Mouse (Mus musculus) thymus, adult 2 months (tissue): ENCODE data around the gene Coro2b. TPM values are rescaled to one million over a fixed set of nuclear protein-coding genes. Genes with fewer than 3 reads are reported as not detected.

ENCODE experiments used
- DNase-seq: peaks from one replicate; pipeline ENCODE4 v3.0.0; 2021
- H3K27ac ChIP-seq: fragments of 200-500 bp; 2 replicates; pipeline ENCODE4 v1.5.1; 2012; ENCODE audit warnings: low read length, control low read depth; ENCODE audit not compliant: control insufficient read depth, insufficient read depth
- H3K27me3 ChIP-seq: fragments of 200-500 bp; 2 replicates; pipeline ENCODE4 v1.6.1; 2012; ENCODE audit warnings: mild to moderate bottlenecking, low read length, moderate library complexity, mixed read lengths; ENCODE audit not compliant: control insufficient read depth, insufficient read depth
- H3K36me3 ChIP-seq: fragments of 200-500 bp; 2 replicates; pipeline ENCODE4 v1.6.1; 2012; ENCODE audit warnings: mild to moderate bottlenecking, low read length, moderate library complexity; ENCODE audit not compliant: control insufficient read depth, insufficient read depth
- H3K4me1 ChIP-seq: fragments of 200-500 bp; replicated peaks from 2 replicates; pipeline ENCODE4 v1.6.1; 2012; ENCODE audit warnings: low read length; ENCODE audit not compliant: control insufficient read depth, insufficient read depth
- H3K4me3 ChIP-seq: fragments of 200-500 bp; 2 replicates; pipeline ENCODE4 v1.5.1; 2012; ENCODE audit warnings: mild to moderate bottlenecking, low read length, control low read depth, moderate library complexity; ENCODE audit not compliant: control insufficient read depth, insufficient read depth
- CTCF ChIP-seq: fragments of 200-500 bp; IDR thresholded peaks from 2 replicates; pipeline ENCODE4 v1.5.1; 2012; ENCODE audit warnings: mild to moderate bottlenecking, control low read depth, low read length, moderate library complexity, borderline replicate concordance; ENCODE audit not compliant: control insufficient read depth, poor library complexity, insufficient read depth; ENCODE audit errors: extremely low read depth
- POLR2A ChIP-seq: fragments of 200-500 bp; IDR thresholded peaks from 2 replicates; pipeline ENCODE4 v1.6.1; 2012; ENCODE audit warnings: mild to moderate bottlenecking, low read length, control low read depth, moderate library complexity; ENCODE audit not compliant: control insufficient read depth, poor library complexity, insufficient read depth; ENCODE audit errors: extremely low read depth
- WGBS: fragments of 180-500 bp; shearing (Covaris S2); methylation state at CpG from one replicate; pipeline ENCODE4 v1.1.7; 2018; 5-methylcytosine and 5-hydroxymethylcytosine counted together
- polyA plus RNA-seq: library from polyadenylated mRNA; depleted of rRNA; stranded (reverse); fragments of >200 nt; gene quantifications from 2 replicates; pipeline ENCODE4 v1.2.3, GENCODE M21; 2012

Gene Coro2b
- polyA plus RNA-seq, 1 experiment = 18.2 TPM

GRCm38 (mm10) chr9:62438085-62438754, 98.6 kb downstream of the Coro2b start:
- WGBS = 97% methylated on average over 5 of the region's 5 CpGs
- no peak overlapping the region for H3K27ac ChIP-seq
- no peak for DNase-seq
- TF ChIP-seq CTCF (no peak), POLR2A (no peak)
- H3K4me1 ChIP-seq = no peaks in the 10 kb centered on the region
- H3K36me3 ChIP-seq = no peaks in the 10 kb centered on the region
- H3K27me3 ChIP-seq = no peaks in the 10 kb centered on the region
- H3K4me3 ChIP-seq = no peak overlapping the region

- DNase-seq = no peak
- WGBS = 97% methylated on average over 7 of the region's 7 CpGs
- H3K4me3 ChIP-seq = no peak overlapping the region
- H3K4me1 ChIP-seq = no peaks in the 10 kb centered on the region
- no peak for TF ChIP-seq CTCF
- TF ChIP-seq POLR2A = no peak
- no peaks in the 10 kb centered on the region for H3K27me3 ChIP-seq
- H3K27ac ChIP-seq = no peak overlapping the region
- H3K36me3 ChIP-seq = no peaks in the 10 kb centered on the region
These were observed 99.4 kb downstream of the Coro2b start for GRCm38 (mm10) chr9:62437446-62437845.

DNA sequence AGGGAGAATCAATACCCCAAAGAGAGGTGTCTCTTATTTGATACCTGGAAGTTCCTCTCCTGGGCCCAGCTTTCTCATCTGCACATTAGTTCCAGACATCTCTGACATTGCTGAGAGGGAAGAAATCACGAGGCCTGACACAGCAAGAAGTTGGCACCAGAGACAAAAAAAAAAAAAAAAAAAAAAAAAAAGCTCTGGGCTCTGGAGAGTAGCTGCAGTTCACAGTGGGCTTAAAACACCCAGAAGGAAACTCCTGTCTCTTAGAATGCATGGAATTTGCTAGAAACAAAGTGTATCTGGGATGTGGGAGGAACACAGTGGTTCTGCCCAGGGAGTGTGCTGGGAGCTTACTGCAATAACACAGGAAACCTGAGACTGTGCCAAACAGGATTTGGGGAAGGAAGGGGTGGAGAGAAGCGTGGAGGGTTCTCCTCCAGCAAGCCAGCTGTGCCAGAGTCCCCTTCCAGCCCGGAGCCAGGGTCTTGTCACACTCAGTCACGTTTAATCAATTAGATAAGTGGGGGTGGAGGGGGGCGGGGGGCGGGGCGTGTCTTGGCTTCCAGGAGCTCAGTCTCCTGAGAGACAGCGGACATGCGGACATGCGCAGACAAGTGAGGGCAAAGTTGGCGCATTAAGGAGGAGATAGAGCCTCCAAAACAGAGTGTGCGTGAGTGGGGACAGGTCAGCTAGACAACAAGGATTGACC, 101.1 kb downstream of the Coro2b start:
- DNase-seq = no peak
- Histone ChIP-seq H3K4me1 (no peaks in the 10 kb centered on the region), H3K4me3 (no peak overlapping the region), H3K27ac (no peak overlapping the region), H3K36me3 (no peaks in the 10 kb centered on the region), H3K27me3 (no peaks in the 10 kb centered on the region)
- 29% methylated on average over 12 of the region's 12 CpGs for WGBS
- TF ChIP-seq CTCF (no peak), POLR2A (no peak)

GRCm38 (mm10) chr9:62432261-62433060, 104.4 kb downstream of the Coro2b start:
- H3K27ac ChIP-seq = no peak overlapping the region
- no peak for DNase-seq
- H3K27me3 ChIP-seq = no peaks in the 10 kb centered on the region
- WGBS = 94% methylated on average over 15 of the region's 15 CpGs
- no peak for TF ChIP-seq CTCF
- TF ChIP-seq POLR2A = no peak
- no peaks in the 10 kb centered on the region for H3K4me1 ChIP-seq
- H3K36me3 ChIP-seq = no peaks in the 10 kb centered on the region
- no peak overlapping the region for H3K4me3 ChIP-seq

- DNase-seq = no peak
- Histone ChIP-seq H3K4me3 (no peak overlapping the region), H3K27me3 (no peaks in the 10 kb centered on the region), H3K4me1 (no peaks in the 10 kb centered on the region), H3K36me3 (no peaks in the 10 kb centered on the region), H3K27ac (no peak overlapping the region)
- 95% methylated on average over 4 of the region's 4 CpGs for WGBS
- TF ChIP-seq CTCF = no peak
- TF ChIP-seq POLR2A = no peak
These were observed 106.1 kb downstream of the Coro2b start for GRCm38 (mm10) chr9:62430741-62431140.

GRCm38 (mm10) chr9:62427010-62427409, 109.8 kb downstream of the Coro2b start:
- Histone ChIP-seq H3K4me3 (no peak overlapping the region), H3K36me3 (no peaks in the 10 kb centered on the region), H3K27me3 (no peaks in the 10 kb centered on the region), H3K4me1 (peaks cover 11% of the 10 kb centered on the region), H3K27ac (no peak overlapping the region)
- TF ChIP-seq POLR2A (no peak), CTCF (no peak)
- peak; percentile 17 for DNase-seq
- WGBS = 86% methylated on average over 8 of the region's 8 CpGs
